Mouse (Mus musculus): ENCODE results near the gene Olfr743.

- TF ChIP-seq CTCF (conservative IDR thresholded peaks at IDR 0.05; ENCODE audit: insufficient read depth, insufficient read length, low read depth, low read length) = no peak
- TF ChIP-seq POLR2A (IDR thresholded peaks at IDR 0.05; ENCODE audit: low read depth, low read length) = no peak
Measured at GRCm38 (mm10) chr14:50521539-50521938, at the start of gene Olfr743.

Data from kidney, adult 2 months (tissue).